Mouse (Mus musculus): ENCODE results near the gene Apbb1. TPM values are rescaled to one million over a fixed set of nuclear protein-coding genes. Genes with fewer than 3 reads are reported as not detected.

Apbb1 gene
- polyA plus RNA-seq, 1 experiment: 11.2 TPM

- TF ChIP-seq CTCF (IDR thresholded peaks at IDR 0.05; ENCODE audit: borderline replicate concordance, insufficient read depth, low read length): no peak
- no peak for TF ChIP-seq POLR2A (IDR thresholded peaks at IDR 0.05; ENCODE audit: low read depth, low read length)
Measured at GRCm38 (mm10) chr7:105576166-105576748, 5.2 kb downstream of the Apbb1 start.

GRCm38 (mm10) chr7:105574537-105574936, 6.9 kb downstream of the Apbb1 start:
- no peak overlapping the region for H3K4me3 ChIP-seq (ENCODE audit: insufficient read depth, low read length)
- no peaks in the 10 kb centered on the region for H3K4me1 ChIP-seq (ENCODE audit: control insufficient read depth, insufficient read depth, low read length)

More at GRCm38 (mm10) chr7:105576166-105576748, 5.2 kb downstream of the Apbb1 start:
- Histone ChIP-seq H3K27ac (ENCODE audit: insufficient read depth, low read length) (no peak overlapping the region), H3K4me3 (ENCODE audit: insufficient read depth, low read length) (no peak overlapping the region), H3K4me1 (ENCODE audit: control insufficient read depth, insufficient read depth, low read length) (no peaks in the 10 kb centered on the region)

GRCm38 (mm10) chr7:105572949-105573348, 8.5 kb downstream of the Apbb1 start:
- Histone ChIP-seq H3K27ac (ENCODE audit: insufficient read depth, low read length) (no peak overlapping the region), H3K4me1 (ENCODE audit: control insufficient read depth, insufficient read depth, low read length) (peaks cover 3% of the 10 kb centered on the region), H3K4me3 (ENCODE audit: insufficient read depth, low read length) (no peak overlapping the region)
- TF ChIP-seq CTCF (IDR thresholded peaks at IDR 0.05; ENCODE audit: borderline replicate concordance, insufficient read depth, low read length) (no peak), POLR2A (IDR thresholded peaks at IDR 0.05; ENCODE audit: low read depth, low read length) (no peak)

More at GRCm38 (mm10) chr7:105574537-105574936, 6.9 kb downstream of the Apbb1 start:
- no peak overlapping the region for H3K27ac ChIP-seq (ENCODE audit: insufficient read depth, low read length)
- TF ChIP-seq POLR2A (IDR thresholded peaks at IDR 0.05; ENCODE audit: low read depth, low read length): no peak
- TF ChIP-seq CTCF (IDR thresholded peaks at IDR 0.05; ENCODE audit: borderline replicate concordance, insufficient read depth, low read length): no peak

GRCm38 (mm10) chr7:105570756-105571155, 10.7 kb downstream of the Apbb1 start:
- Histone ChIP-seq H3K4me3 (ENCODE audit: insufficient read depth, low read length) (no peak overlapping the region), H3K4me1 (ENCODE audit: control insufficient read depth, insufficient read depth, low read length) (peaks cover 3% of the 10 kb centered on the region), H3K27ac (ENCODE audit: insufficient read depth, low read length) (no peak overlapping the region)
- TF ChIP-seq CTCF (IDR thresholded peaks at IDR 0.05; ENCODE audit: borderline replicate concordance, insufficient read depth, low read length) (no peak), POLR2A (IDR thresholded peaks at IDR 0.05; ENCODE audit: low read depth, low read length) (no peak)

GRCm38 (mm10) chr7:105569512-105570496, 11.6 kb downstream of the Apbb1 start:
- no peak overlapping the region for H3K27ac ChIP-seq (ENCODE audit: insufficient read depth, low read length)
- no peak for TF ChIP-seq CTCF (IDR thresholded peaks at IDR 0.05; ENCODE audit: borderline replicate concordance, insufficient read depth, low read length)
- no peak for TF ChIP-seq POLR2A (IDR thresholded peaks at IDR 0.05; ENCODE audit: low read depth, low read length)
- peaks cover 3% of the 10 kb centered on the region for H3K4me1 ChIP-seq (ENCODE audit: control insufficient read depth, insufficient read depth, low read length)
- H3K4me3 ChIP-seq (ENCODE audit: insufficient read depth, low read length): no peak overlapping the region

GRCm38 (mm10) chr7:105568988-105569471, 12.4 kb downstream of the Apbb1 start:
- Histone ChIP-seq H3K4me3 (ENCODE audit: insufficient read depth, low read length) (no peak overlapping the region), H3K4me1 (ENCODE audit: control insufficient read depth, insufficient read depth, low read length) (peaks cover 3% of the 10 kb centered on the region), H3K27ac (ENCODE audit: insufficient read depth, low read length) (no peak overlapping the region)
- no peak for TF ChIP-seq POLR2A (IDR thresholded peaks at IDR 0.05; ENCODE audit: low read depth, low read length)
- TF ChIP-seq CTCF (IDR thresholded peaks at IDR 0.05; ENCODE audit: borderline replicate concordance, insufficient read depth, low read length): no peak

- Histone ChIP-seq H3K4me1 (ENCODE audit: control insufficient read depth, insufficient read depth, low read length) (peaks cover 3% of the 10 kb centered on the region), H3K4me3 (ENCODE audit: insufficient read depth, low read length) (no peak overlapping the region), H3K27ac (ENCODE audit: insufficient read depth, low read length) (no peak overlapping the region)
- TF ChIP-seq CTCF (IDR thresholded peaks at IDR 0.05; ENCODE audit: borderline replicate concordance, insufficient read depth, low read length) (no peak), POLR2A (IDR thresholded peaks at IDR 0.05; ENCODE audit: low read depth, low read length) (no peak)
Measured at GRCm38 (mm10) chr7:105568583-105568982, 12.9 kb downstream of the Apbb1 start.

GRCm38 (mm10) chr7:105565071-105565836, 16.2 kb downstream of the Apbb1 start:
- Histone ChIP-seq H3K4me1 (ENCODE audit: control insufficient read depth, insufficient read depth, low read length) (peaks cover 3% of the 10 kb centered on the region), H3K27ac (ENCODE audit: insufficient read depth, low read length) (no peak overlapping the region), H3K4me3 (ENCODE audit: insufficient read depth, low read length) (no peak overlapping the region)
- TF ChIP-seq CTCF (IDR thresholded peaks at IDR 0.05; ENCODE audit: borderline replicate concordance, insufficient read depth, low read length): no peak

GRCm38 (mm10) chr7:105563367-105563766, 18.1 kb downstream of the Apbb1 start:
- TF ChIP-seq POLR2A (IDR thresholded peaks at IDR 0.05; ENCODE audit: low read depth, low read length) (no peak), CTCF (IDR thresholded peaks at IDR 0.05; ENCODE audit: borderline replicate concordance, insufficient read depth, low read length) (no peak)
- Histone ChIP-seq H3K4me1 (ENCODE audit: control insufficient read depth, insufficient read depth, low read length) (no peaks in the 10 kb centered on the region), H3K27ac (ENCODE audit: insufficient read depth, low read length) (no peak overlapping the region), H3K4me3 (ENCODE audit: insufficient read depth, low read length) (no peak overlapping the region)

All from embryonic fibroblast, embryonic 13.5 days (primary cell).